Mouse (Mus musculus): ENCODE data around the gene Pou3f1. TPM values are rescaled to one million over a fixed set of nuclear protein-coding genes. Genes with fewer than 3 reads are reported as not detected.

Pou3f1 gene
- polyA plus RNA-seq, 1 experiment from 2014 or later = 1.2 TPM

DNA sequence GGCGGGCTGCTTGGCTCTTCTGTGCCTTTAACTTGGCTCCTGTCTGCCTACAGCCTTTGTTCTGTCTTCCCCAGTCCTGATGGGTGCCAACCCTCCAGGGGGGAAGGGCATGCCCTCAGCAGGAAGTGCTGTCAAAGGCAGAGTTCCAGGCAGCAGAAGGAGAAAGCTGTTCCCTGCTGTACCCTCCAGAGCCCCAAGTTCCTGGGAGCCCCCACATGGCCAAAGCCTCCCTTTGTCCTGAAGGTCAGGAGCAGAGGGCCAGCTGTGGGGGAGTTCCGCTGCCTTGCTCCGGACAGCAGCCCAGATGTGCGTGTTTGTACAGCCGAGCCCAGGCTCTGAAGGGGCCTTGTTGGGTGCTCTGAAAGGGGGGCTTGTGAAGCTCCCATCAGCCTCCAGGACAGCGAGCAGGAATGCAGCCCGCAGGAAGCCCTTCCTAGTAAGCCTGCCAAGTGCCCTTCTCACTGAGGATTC is 32.5 kb upstream of the Pou3f1 start:
- WGBS = 45% methylated on average over 7 of the region's 7 CpGs
- H3K27me3 ChIP-seq = peaks cover 19% of the 10 kb centered on the region
- no peak overlapping the region for H3K4me3 ChIP-seq (replicated peaks)
- H3K27ac ChIP-seq = no peak overlapping the region
- H3K9ac ChIP-seq (replicated peaks) = 0 out of 2 replicates have a peak overlapping the region, but pooled peaks have one; percentile 8
- H3K4me1 ChIP-seq (replicated peaks) = peaks cover 5% of the 10 kb centered on the region; the same call in 1 of the 2 replicates
- no peak for ATAC-seq (ENCODE audit: insufficient number of reproducible peaks, insufficient read depth, low FRiP score, low TSS enrichment, low read depth)
- H3K9me3 ChIP-seq = no peaks in the 10 kb centered on the region
- H3K36me3 ChIP-seq = no peaks in the 10 kb centered on the region
- H3K4me2 ChIP-seq = no peak overlapping the region

DNA sequence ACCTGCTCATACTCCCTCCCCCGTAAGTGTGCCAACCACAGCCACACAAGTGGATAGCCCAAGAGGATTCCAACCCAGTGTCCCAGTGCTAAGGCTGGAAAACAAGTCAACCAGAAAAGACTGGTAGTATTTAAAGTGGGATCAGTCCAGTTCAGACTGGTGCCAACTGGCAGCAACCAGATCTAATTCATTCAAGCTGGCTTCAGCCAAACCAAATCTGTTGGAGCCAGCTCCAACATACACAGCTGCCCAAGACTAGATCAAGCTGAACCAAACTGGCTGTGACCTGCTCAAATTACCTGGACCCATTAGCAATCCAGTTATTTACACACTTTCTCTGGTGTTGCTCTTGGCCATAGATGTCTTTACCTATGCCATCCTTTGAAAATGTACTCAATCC is 29.8 kb upstream of the Pou3f1 start:
- Histone ChIP-seq H3K4me2 (no peak overlapping the region), H3K4me3 (replicated peaks) (no peak overlapping the region), H3K9me3 (no peaks in the 10 kb centered on the region), H3K36me3 (no peaks in the 10 kb centered on the region), H3K9ac (replicated peaks) (no peak overlapping the region), H3K27me3 (peaks cover 6% of the 10 kb centered on the region; the same call in 1 of the 2 replicates), H3K4me1 (replicated peaks) (peaks cover 5% of the 10 kb centered on the region; the same call in 1 of the 2 replicates), H3K27ac (no peak overlapping the region)
- ATAC-seq (ENCODE audit: insufficient number of reproducible peaks, insufficient read depth, low FRiP score, low TSS enrichment, low read depth) = no peak
- WGBS = 92% methylated on average over 1 of the region's 1 CpGs

DNA sequence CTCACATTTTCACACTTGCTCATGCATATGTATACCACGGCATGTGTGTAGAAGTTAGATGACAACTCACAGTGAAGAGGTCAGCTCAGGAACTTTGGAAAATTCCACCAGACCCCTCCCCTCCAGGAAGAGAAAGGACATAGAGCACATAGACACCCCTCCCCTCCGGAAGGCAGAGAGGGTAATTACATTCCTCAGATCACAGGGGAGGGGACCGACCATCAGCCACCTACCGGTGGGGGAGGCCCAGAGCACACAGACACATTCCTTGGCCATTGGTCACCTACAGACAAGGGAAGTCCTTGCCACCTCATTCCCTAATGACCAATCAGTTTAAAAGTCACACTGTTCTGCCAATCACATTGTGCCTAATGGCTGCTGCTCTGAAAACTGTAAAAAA is 25.2 kb upstream of the Pou3f1 start:
- H3K4me2 ChIP-seq = no peak overlapping the region
- H3K36me3 ChIP-seq = no peaks in the 10 kb centered on the region
- no peaks in the 10 kb centered on the region for H3K9me3 ChIP-seq
- no peak overlapping the region for H3K9ac ChIP-seq (replicated peaks)
- no peak for ATAC-seq (ENCODE audit: insufficient number of reproducible peaks, insufficient read depth, low FRiP score, low TSS enrichment, low read depth)
- H3K4me3 ChIP-seq (replicated peaks) = no peak overlapping the region
- H3K27me3 ChIP-seq = peaks cover 26% of the 10 kb centered on the region; the same call in 1 of the 2 replicates
- WGBS = 45% methylated on average over 4 of the region's 4 CpGs
- no peaks in the 10 kb centered on the region for H3K4me1 ChIP-seq (replicated peaks)
- no peak overlapping the region for H3K27ac ChIP-seq

DNA sequence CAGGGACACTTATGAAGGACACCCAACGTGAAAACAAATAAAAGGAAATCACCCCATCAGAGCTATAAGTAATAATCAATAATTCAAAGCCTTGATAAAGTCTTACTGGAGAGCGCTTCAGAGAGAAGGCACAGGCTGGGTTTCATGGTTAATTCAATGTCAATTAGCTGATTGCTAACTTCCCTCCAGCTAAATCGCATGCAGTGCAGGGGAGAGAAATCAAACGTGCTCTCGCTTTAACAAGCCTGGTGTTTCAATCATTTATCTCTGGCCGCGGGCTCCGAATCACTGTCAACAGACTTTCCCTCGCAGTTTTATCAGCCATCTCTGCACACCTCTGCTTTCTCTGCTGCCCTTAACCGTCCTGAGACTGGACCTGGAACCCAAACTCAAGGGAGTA is 23.8 kb upstream of the Pou3f1 start:
- 74% methylated on average over 10 of the region's 10 CpGs for WGBS
- no peak for ATAC-seq (ENCODE audit: insufficient number of reproducible peaks, insufficient read depth, low FRiP score, low TSS enrichment, low read depth)
- Histone ChIP-seq H3K4me3 (replicated peaks) (no peak overlapping the region), H3K9me3 (no peaks in the 10 kb centered on the region), H3K4me2 (no peak overlapping the region), H3K9ac (replicated peaks) (no peak overlapping the region), H3K27me3 (peaks cover 32% of the 10 kb centered on the region; the same call in 1 of the 2 replicates), H3K27ac (no peak overlapping the region), H3K4me1 (replicated peaks) (no peaks in the 10 kb centered on the region), H3K36me3 (no peaks in the 10 kb centered on the region)

DNA sequence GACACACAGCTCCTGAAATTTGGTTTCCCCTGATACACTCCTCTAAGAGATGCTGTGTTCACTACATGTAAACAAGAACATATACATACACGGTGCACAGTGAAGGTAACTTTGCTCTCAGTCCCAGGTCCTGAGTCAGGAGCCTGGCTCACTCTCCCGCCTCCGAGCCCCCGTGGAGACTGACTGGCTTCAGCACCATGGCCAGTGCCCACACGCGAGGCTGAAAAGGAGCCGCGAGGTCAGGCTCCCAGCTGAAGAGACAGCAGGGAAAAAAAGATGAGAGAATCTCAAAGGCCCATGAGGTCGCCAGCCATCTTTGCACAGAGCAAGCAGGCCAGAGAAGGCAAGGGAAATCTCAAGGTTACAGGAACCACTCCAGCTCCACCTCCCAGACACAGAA is 23.3 kb upstream of the Pou3f1 start:
- Histone ChIP-seq H3K9ac (replicated peaks) (no peak overlapping the region), H3K27ac (no peak overlapping the region), H3K4me2 (no peak overlapping the region), H3K27me3 (peaks cover 32% of the 10 kb centered on the region; the same call in 1 of the 2 replicates), H3K36me3 (no peaks in the 10 kb centered on the region), H3K4me1 (replicated peaks) (no peaks in the 10 kb centered on the region), H3K4me3 (replicated peaks) (no peak overlapping the region), H3K9me3 (no peaks in the 10 kb centered on the region)
- WGBS = 4% methylated on average over 9 of the region's 9 CpGs
- no peak for ATAC-seq (ENCODE audit: insufficient number of reproducible peaks, insufficient read depth, low FRiP score, low TSS enrichment, low read depth)

DNA sequence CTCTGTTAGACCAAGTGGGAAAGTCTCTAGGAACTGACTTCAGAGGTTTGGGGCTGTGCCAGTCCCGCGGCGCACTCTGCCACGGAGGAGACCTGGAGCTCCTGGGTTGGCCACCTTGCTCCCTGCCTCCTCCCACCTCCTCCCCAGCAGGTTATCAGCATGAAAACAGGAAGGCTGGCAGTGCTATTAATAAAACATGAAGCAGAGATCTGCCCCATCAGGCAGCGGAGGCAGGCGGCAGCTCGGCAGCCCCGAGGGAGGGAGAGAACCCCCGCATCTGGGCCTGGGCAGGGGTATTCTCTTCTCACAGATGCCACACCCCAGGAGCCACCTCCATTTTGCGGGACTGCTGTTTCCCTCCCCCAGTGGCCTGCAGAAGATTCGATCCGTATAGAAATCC is 16.9 kb upstream of the Pou3f1 start:
- H3K4me2 ChIP-seq = no peak overlapping the region

DNA sequence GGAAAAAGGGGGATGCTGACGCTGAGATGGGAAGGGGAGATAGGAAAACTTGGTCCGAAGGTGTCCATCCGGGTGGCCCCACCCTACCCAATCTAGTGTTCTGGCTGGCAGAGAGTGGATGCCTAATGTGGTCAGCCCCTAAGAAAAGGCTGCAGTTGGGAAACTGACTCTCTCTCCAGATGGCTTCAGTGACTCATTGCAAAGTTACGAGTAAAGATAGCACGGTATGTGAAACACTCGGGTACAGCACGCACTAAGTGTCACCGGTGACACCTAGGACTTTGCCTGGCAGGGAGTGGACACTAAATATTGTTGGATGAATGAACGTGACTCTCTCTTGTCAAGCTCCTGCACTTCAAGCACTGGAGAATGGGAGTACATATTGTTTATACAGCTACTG is 12.7 kb upstream of the Pou3f1 start:
- H3K27me3 ChIP-seq = peaks cover 69% of the 10 kb centered on the region

More for the DNA sequence above, 16.9 kb upstream of the Pou3f1 start:
- H3K9me3 ChIP-seq = no peaks in the 10 kb centered on the region
- WGBS = 22% methylated on average over 12 of the region's 12 CpGs
- H3K4me3 ChIP-seq (replicated peaks) = no peak overlapping the region
- no peak for ATAC-seq (ENCODE audit: insufficient number of reproducible peaks, insufficient read depth, low FRiP score, low TSS enrichment, low read depth)
- H3K9ac ChIP-seq (replicated peaks) = no peak overlapping the region
- H3K27me3 ChIP-seq = peaks cover 63% of the 10 kb centered on the region
- H3K27ac ChIP-seq = no peak overlapping the region
- no peaks in the 10 kb centered on the region for H3K4me1 ChIP-seq (replicated peaks)
- H3K36me3 ChIP-seq = no peaks in the 10 kb centered on the region

DNA sequence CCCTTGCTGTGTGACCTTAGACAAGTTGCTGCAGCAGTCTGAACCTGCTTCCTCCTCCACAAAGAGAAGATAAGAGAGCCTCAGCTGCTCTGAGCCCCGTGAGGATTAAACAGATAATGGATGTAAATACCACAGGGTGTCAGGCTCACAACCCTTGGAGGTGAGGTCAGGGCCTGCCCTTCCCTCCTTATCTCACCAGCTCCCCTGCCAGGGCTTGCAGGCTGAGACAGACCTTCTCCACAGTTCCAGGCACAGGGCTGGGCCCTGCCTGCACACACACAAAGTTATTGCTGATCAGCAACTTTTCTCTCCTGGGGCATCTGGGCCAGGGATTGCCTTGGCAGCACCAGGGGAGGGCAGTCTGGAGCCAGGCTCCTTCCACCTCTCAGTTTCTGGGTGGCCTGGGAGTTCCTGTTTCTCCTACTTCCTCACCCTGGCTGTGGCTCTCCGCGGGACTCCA is 11.6 kb upstream of the Pou3f1 start:
- H3K27me3 ChIP-seq = peaks cover 69% of the 10 kb centered on the region
- H3K36me3 ChIP-seq = no peaks in the 10 kb centered on the region
- H3K4me3 ChIP-seq (replicated peaks) = no peak overlapping the region
- no peak overlapping the region for H3K27ac ChIP-seq
- no peaks in the 10 kb centered on the region for H3K9me3 ChIP-seq
- WGBS = 9% methylated on average over 3 of the region's 3 CpGs
- no peak overlapping the region for H3K4me2 ChIP-seq
- H3K4me1 ChIP-seq (replicated peaks) = peaks cover 19% of the 10 kb centered on the region
- no peak for ATAC-seq (ENCODE audit: insufficient number of reproducible peaks, insufficient read depth, low FRiP score, low TSS enrichment, low read depth)
- no peak overlapping the region for H3K9ac ChIP-seq (replicated peaks)

More for the DNA sequence above, 12.7 kb upstream of the Pou3f1 start:
- H3K9me3 ChIP-seq = no peaks in the 10 kb centered on the region
- no peak overlapping the region for H3K4me3 ChIP-seq (replicated peaks)
- 89% methylated on average over 9 of the region's 9 CpGs for WGBS
- no peak overlapping the region for H3K4me2 ChIP-seq
- H3K4me1 ChIP-seq (replicated peaks) = peaks cover 19% of the 10 kb centered on the region
- H3K27ac ChIP-seq = no peak overlapping the region
- no peaks in the 10 kb centered on the region for H3K36me3 ChIP-seq
- no peak overlapping the region for H3K9ac ChIP-seq (replicated peaks)
- ATAC-seq (ENCODE audit: insufficient number of reproducible peaks, insufficient read depth, low FRiP score, low TSS enrichment, low read depth) = no peak

DNA sequence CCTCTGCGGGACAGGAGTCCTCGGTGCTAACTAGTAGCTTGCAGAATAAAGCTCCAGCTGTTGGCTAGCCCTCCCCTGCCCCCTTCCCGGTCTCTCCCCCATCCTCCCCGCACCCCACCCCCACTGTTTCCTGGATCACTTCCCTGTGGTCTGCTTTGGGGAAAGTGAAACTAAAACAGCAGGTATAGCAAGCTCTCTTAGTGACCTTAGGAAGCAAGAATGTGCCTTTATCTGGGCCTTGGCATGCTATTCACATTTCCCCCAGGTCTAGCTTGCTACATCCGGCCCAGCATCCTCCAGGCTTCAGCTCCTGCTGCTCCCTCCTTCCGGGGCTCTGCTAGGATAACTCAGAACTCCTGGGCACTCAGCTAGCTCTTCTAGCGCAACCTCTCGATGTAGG is 10.0 kb upstream of the Pou3f1 start:
- peaks cover 19% of the 10 kb centered on the region for H3K4me1 ChIP-seq (replicated peaks)
- WGBS = 9% methylated on average over 8 of the region's 8 CpGs
- H3K4me2 ChIP-seq = peak overlapping the region; percentile 44
- no peak overlapping the region for H3K27ac ChIP-seq
- no peaks in the 10 kb centered on the region for H3K9me3 ChIP-seq
- 0 out of 2 replicates have a peak overlapping the region, but pooled peaks have one; percentile 6 for H3K4me3 ChIP-seq (replicated peaks)
- no peak for ATAC-seq (ENCODE audit: insufficient number of reproducible peaks, insufficient read depth, low FRiP score, low TSS enrichment, low read depth)
- peaks cover 67% of the 10 kb centered on the region for H3K27me3 ChIP-seq
- no peak overlapping the region for H3K9ac ChIP-seq (replicated peaks)
- no peaks in the 10 kb centered on the region for H3K36me3 ChIP-seq

DNA sequence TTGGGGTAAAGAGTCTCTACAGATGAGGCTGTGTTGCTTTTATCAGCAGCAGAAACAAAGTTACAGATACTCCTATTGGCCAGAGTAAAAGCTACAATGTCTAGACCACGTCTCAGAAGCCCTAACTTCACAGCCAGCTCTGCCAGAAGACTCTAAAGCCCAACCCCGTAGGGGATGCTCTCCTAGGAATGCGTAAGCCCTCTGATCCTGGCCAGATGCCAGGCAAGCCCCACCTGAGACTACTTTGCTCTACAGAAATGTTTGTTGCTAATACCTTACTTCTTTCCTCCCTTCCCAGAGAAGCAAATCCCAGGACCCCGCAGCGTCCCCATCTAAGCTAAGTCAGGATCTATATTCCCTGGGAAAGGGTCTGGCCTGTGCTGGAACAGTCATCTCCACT is 8.7 kb upstream of the Pou3f1 start:
- no peak overlapping the region for H3K4me3 ChIP-seq (replicated peaks)
- H3K9me3 ChIP-seq = no peaks in the 10 kb centered on the region
- peaks cover 26% of the 10 kb centered on the region for H3K4me1 ChIP-seq (replicated peaks)
- no peak overlapping the region for H3K27ac ChIP-seq
- WGBS = 28% methylated on average over 5 of the region's 5 CpGs
- no peak overlapping the region for H3K9ac ChIP-seq (replicated peaks)
- H3K4me2 ChIP-seq = no peak overlapping the region
- ATAC-seq (ENCODE audit: insufficient number of reproducible peaks, insufficient read depth, low FRiP score, low TSS enrichment, low read depth) = no peak
- peaks cover 74% of the 10 kb centered on the region for H3K27me3 ChIP-seq
- no peaks in the 10 kb centered on the region for H3K36me3 ChIP-seq

DNA sequence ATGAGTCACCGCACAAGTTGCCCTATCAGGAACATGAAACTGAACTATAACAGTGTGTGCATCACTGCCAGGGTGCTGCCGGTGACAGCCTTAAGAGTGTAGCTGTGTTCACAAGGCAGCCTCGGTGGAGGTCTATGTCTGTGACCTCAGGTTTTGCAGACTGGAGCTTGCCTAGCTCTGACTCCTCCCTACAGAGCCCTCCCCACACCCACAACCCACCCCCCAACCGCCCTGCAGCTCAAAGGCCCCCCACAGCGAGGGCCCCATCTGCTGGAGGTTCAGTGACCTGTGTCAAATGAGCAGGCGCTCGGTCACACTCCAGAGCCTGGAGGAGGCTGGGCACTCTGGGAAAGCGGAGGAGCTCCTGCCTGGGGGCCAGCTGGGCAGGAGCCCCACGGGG is 3.7 kb upstream of the Pou3f1 start:
- no peak for ATAC-seq (ENCODE audit: insufficient number of reproducible peaks, insufficient read depth, low FRiP score, low TSS enrichment, low read depth)
- Histone ChIP-seq H3K4me2 (no peak overlapping the region), H3K27ac (no peak overlapping the region), H3K4me1 (replicated peaks) (peaks cover 28% of the 10 kb centered on the region), H3K27me3 (peaks cover 97% of the 10 kb centered on the region), H3K4me3 (replicated peaks) (no peak overlapping the region), H3K36me3 (no peaks in the 10 kb centered on the region), H3K9me3 (no peaks in the 10 kb centered on the region), H3K9ac (replicated peaks) (no peak overlapping the region; the same call in 1 of the 2 replicates)
- 5% methylated on average over 9 of the region's 9 CpGs for WGBS

All from limb, embryonic 12.5 days (tissue).